Mouse (Mus musculus): Measurements from ENCODE around the gene Mob1b.
A peak's percentile ranks its signal among the peaks of the same experiment; 100 is the strongest.

DNA sequence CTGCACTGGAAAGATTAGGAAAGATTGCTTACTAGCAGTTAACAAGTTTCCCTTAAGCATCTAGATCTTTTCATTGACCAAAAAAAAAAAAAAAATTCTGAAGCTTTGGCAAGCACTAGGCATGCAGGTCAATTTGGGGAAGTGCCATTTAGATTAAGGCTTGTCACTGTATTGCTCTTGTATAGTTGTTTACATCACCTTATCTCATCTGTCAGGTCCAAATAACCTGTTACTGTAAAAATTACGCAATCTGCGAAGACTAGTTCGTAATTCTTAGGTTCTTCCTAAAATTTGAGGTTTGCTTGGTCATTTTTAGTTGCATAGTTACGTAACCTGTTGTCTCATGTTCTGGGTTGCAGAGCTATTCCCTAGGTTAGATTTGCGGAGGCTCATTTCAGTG lies 46.2 kb downstream of the Mob1b start:
- no peak for TF ChIP-seq POLR2A (IDR thresholded peaks at IDR 0.05; ENCODE audit: control insufficient read depth in 1 of 2, insufficient read depth in 1 of 2, low read depth in 1 of 2, low read length in 2 of 2, poor library complexity in 1 of 2)
- no peak for TF ChIP-seq CHD2 (IDR thresholded peaks at IDR 0.05; ENCODE audit: low read length)
- no peak for TF ChIP-seq ELF1 (IDR thresholded peaks at IDR 0.05; ENCODE audit: low read depth, low read length)
- TF ChIP-seq UBTF (IDR thresholded peaks at IDR 0.05; ENCODE audit: borderline replicate concordance, insufficient read depth, low read depth, low read length) = no peak
- peak; percentile 97 for TF ChIP-seq ZNF384 (IDR thresholded peaks at IDR 0.05; ENCODE audit: low read depth, low read length)
- TF ChIP-seq TAL1 (IDR thresholded peaks at IDR 0.05; ENCODE audit: low read length) = 0 out of 2 replicates have a peak, but pooled peaks have one; percentile 30
- TF ChIP-seq USF1 (IDR thresholded peaks at IDR 0.05; ENCODE audit: low read depth, low read length) = no peak
- peak; percentile 95 for TF ChIP-seq ETS1 (IDR thresholded peaks at IDR 0.05; ENCODE audit: low read depth, low read length)
- TF ChIP-seq HCFC1 (IDR thresholded peaks at IDR 0.05; ENCODE audit: low read depth, low read length) = peak; percentile 34; the same call in 1 of the 2 replicates
- peak; percentile 54; the same call in 1 of the 2 replicates for TF ChIP-seq MAX (IDR thresholded peaks at IDR 0.05; ENCODE audit: low read length)
- TF ChIP-seq ZC3H11A (IDR thresholded peaks at IDR 0.05; ENCODE audit: low read depth, low read length) = no peak
- TF ChIP-seq EP300 (IDR thresholded peaks at IDR 0.05; ENCODE audit: low read depth in 1 of 2, low read length in 2 of 2) = peak; percentile 78 to 91; a peak in 3 of 4 replicates
- no peak for TF ChIP-seq NRF1 (IDR thresholded peaks at IDR 0.05; ENCODE audit: insufficient read depth, low read depth, low read length, poor library complexity, severe bottlenecking)

Data from MEL (cell line).